Comparison of ENCODE assay signal across 8 mouse cellular contexts in genomic region chr16:94312663-94313228, GRCm38 (mm10). TPM values are rescaled to one million over a fixed set of nuclear protein-coding genes. Genes with fewer than 3 reads are reported as not detected.
DNase-seq lines count a peak whose midpoint lies in the region; ATAC-seq and TF ChIP-seq lines count a peak whose summit lies in the region.

No protein-coding gene starts in this region.

- no peaks in the 10 kb centered on the region for H3K27me3 ChIP-seq in C2C12 (ENCODE audit: control insufficient read depth, insufficient read depth, insufficient read length)
- H3K27me3 ChIP-seq in heart, embryonic 11.5 days (ENCODE audit: control insufficient read depth, insufficient read depth, low read length), result no peaks in the 10 kb centered on the region
- no peaks in the 10 kb centered on the region for H3K27me3 ChIP-seq in kidney, embryonic 16.5 days (ENCODE audit: insufficient read depth, low read length)
- H3K27me3 ChIP-seq in liver, adult 2 months (ENCODE audit: control insufficient read depth, insufficient read depth, low read length), result no peaks in the 10 kb centered on the region
- no peaks in the 10 kb centered on the region for H3K27me3 ChIP-seq in myocyte (ENCODE audit: control insufficient read depth, insufficient read depth, insufficient read length)

- TF ChIP-seq CTCF in C2C12 (IDR thresholded peaks at IDR 0.05; ENCODE audit: control insufficient read depth, insufficient read depth, insufficient read length), result no peak
- TF ChIP-seq CTCF in liver, adult 2 months (IDR thresholded peaks at IDR 0.05; ENCODE audit: low read depth, low read length), result 0 out of 2 replicates have a peak, but pooled peaks have one; percentile 22

- H3K79me3 ChIP-seq in C2C12 (ENCODE audit: low read depth), result no peaks in the 10 kb centered on the region

- peak overlapping the region; percentile 48 for H3K4me3 ChIP-seq in C2C12 (ENCODE audit: insufficient read depth, poor library complexity, severe bottlenecking)
- peak overlapping the region; percentile 65 for H3K4me3 ChIP-seq in heart, embryonic 11.5 days (ENCODE audit: low read depth, low read length)
- H3K4me3 ChIP-seq in kidney, embryonic 16.5 days (ENCODE audit: low read length), result peak overlapping the region; percentile 66
- peak overlapping the region; percentile 68 for H3K4me3 ChIP-seq in liver, adult 2 months (ENCODE audit: insufficient read depth, low read depth, low read length)
- peak overlapping the region; percentile 30 for H3K4me3 ChIP-seq in myocyte

- H3ac ChIP-seq in C2C12 (ENCODE audit: control insufficient read depth, insufficient read length, low read depth) (peak overlapping the region; percentile 25), myocyte (ENCODE audit: control insufficient read depth, insufficient read length) (peak overlapping the region; percentile 81)

- ATAC-seq in erythroblast, adult 5-6 weeks (replicated peaks; ENCODE audit: low FRiP score, poor library complexity, severe bottlenecking), result peak; percentile 88
- peak; percentile 79 for ATAC-seq in heart, embryonic 11.5 days (replicated peaks; ENCODE audit: insufficient number of reproducible peaks, low FRiP score, low TSS enrichment)
- ATAC-seq in kidney, embryonic 16.5 days (ENCODE audit: low FRiP score, low TSS enrichment), result peak; percentile 90

- no peaks in the 10 kb centered on the region for H3K79me2 ChIP-seq in C2C12 (ENCODE audit: control insufficient read depth, insufficient read depth)
- H3K79me2 ChIP-seq in liver, adult 2 months (ENCODE audit: control insufficient read depth, insufficient read depth, low read length), result peaks cover 3% of the 10 kb centered on the region; the same call in 1 of the 2 replicates
- H3K79me2 ChIP-seq in myocyte (ENCODE audit: control insufficient read depth, insufficient read depth), result no peaks in the 10 kb centered on the region

- peak overlapping the region; percentile 82 for H3K9ac ChIP-seq in heart, embryonic 11.5 days (ENCODE audit: low read depth, low read length)
- peak overlapping the region; percentile 89 for H3K9ac ChIP-seq in kidney, embryonic 16.5 days (replicated peaks; ENCODE audit: low read length)
- peak overlapping the region; percentile 72 for H3K9ac ChIP-seq in liver, adult 2 months (ENCODE audit: low read depth, low read length)

- H3K36me3 ChIP-seq in C2C12 (ENCODE audit: control insufficient read depth, insufficient read depth) (no peaks in the 10 kb centered on the region), myocyte (ENCODE audit: control insufficient read depth, insufficient read depth) (no peaks in the 10 kb centered on the region)
- no peaks in the 10 kb centered on the region for H3K36me3 ChIP-seq in heart, embryonic 11.5 days (ENCODE audit: control insufficient read depth, insufficient read depth, low read length)
- H3K36me3 ChIP-seq in kidney, embryonic 16.5 days (ENCODE audit: insufficient read depth, low read length), result no peaks in the 10 kb centered on the region
- H3K36me3 ChIP-seq in liver, adult 2 months (ENCODE audit: control insufficient read depth, insufficient read depth, low read length), result no peaks in the 10 kb centered on the region

- peak overlapping the region; percentile 88 for H3K4me2 ChIP-seq in heart, embryonic 11.5 days
- H3K4me2 ChIP-seq in kidney, embryonic 16.5 days (replicated peaks; ENCODE audit: low read depth, low read length), result peak overlapping the region; percentile 82
- H3K4me2 ChIP-seq in myocyte (ENCODE audit: low read depth), result peak overlapping the region; percentile 68

- H3K9me3 ChIP-seq in heart, embryonic 11.5 days (replicated peaks; ENCODE audit: control insufficient read depth, low read length), result no peaks in the 10 kb centered on the region
- no peaks in the 10 kb centered on the region for H3K9me3 ChIP-seq in kidney, embryonic 16.5 days (ENCODE audit: low read length)

- DNase-seq in brain, adult 2 months (ENCODE audit: low read depth, low spot score), result peak; percentile 99
- DNase-seq in liver, adult 2 months (ENCODE audit: extremely low read depth, low read depth, low spot score), result peak; percentile 79
- DNase-seq in spleen, postnatal 4 days (ENCODE audit: low spot score in 2 of 2), result peak; percentile 67 to 80

- H3K4me1 ChIP-seq in heart, embryonic 11.5 days (ENCODE audit: control insufficient read depth, insufficient read depth, low read length), result peaks cover 7% of the 10 kb centered on the region; the same call in 1 of the 2 replicates
- H3K4me1 ChIP-seq in kidney, embryonic 16.5 days (ENCODE audit: insufficient read depth, low read length), result peaks cover 10% of the 10 kb centered on the region; the same call in 1 of the 2 replicates
- H3K4me1 ChIP-seq in liver, adult 2 months (ENCODE audit: control insufficient read depth, insufficient read depth, low read length), result peaks cover 12% of the 10 kb centered on the region

- peak overlapping the region; percentile 94 for H3K27ac ChIP-seq in heart, embryonic 11.5 days (ENCODE audit: low read depth, low read length)
- peak overlapping the region; percentile 100 for H3K27ac ChIP-seq in kidney, embryonic 16.5 days (ENCODE audit: low read length)
- H3K27ac ChIP-seq in liver, adult 2 months (replicated peaks; ENCODE audit: insufficient read depth, low read depth, low read length), result peak overlapping the region; percentile 90

- under 1% methylated on average over 20 of the region's 20 CpGs for WGBS in heart, embryonic 11.5 days (ENCODE audit: insufficient replicate concordance)
- whole genome bisulfite sequencing in kidney, embryonic 16.5 days, result under 1% methylated on average over 20 of the region's 20 CpGs
- WGBS in liver, adult 2 months, result under 1% methylated on average over 20 of the region's 20 CpGs

- TF ChIP-seq POLR2A in liver, adult 2 months (IDR thresholded peaks at IDR 0.05; ENCODE audit: extremely low read depth, insufficient read depth, low read length), result no peak
- TF ChIP-seq POLR2A in myocyte (IDR thresholded peaks at IDR 0.05; ENCODE audit: insufficient read length, low read depth), result peak; percentile 66

TF ChIP-seq in C2C12, 6 proteins besides CTCF, POLR2A, EP300 and RAD21:
- peak; percentile 35 for TF ChIP-seq USF1 (IDR thresholded peaks at IDR 0.05; ENCODE audit: low read depth)
- TF ChIP-seq MYOG (IDR thresholded peaks at IDR 0.05; ENCODE audit: control insufficient read depth, extremely low read depth, insufficient read length), result no peak

TF ChIP-seq in myocyte, 11 proteins besides CTCF, POLR2A, EP300 and RAD21:
- TF ChIP-seq MAX (IDR thresholded peaks at IDR 0.05; ENCODE audit: low read depth), result no peak
- peak; percentile 89 for TF ChIP-seq POLR2AphosphoS2 (IDR thresholded peaks at IDR 0.05; ENCODE audit: insufficient read length, low read depth)

RNA-seq across cellular contexts. Expression of gene Hlcs, which starts 0.6 kb away (rescaled TPM):
- polyA plus RNA-seq in C2C12 (2012; fragmentation: generic; extraction: Trizol) (1.7 TPM), myocyte (2012; fragmentation: generic; extraction: Trizol) (3.2 TPM)
- total RNA-seq in erythroblast, adult 5-6 weeks (2015; ENCODE audit: low replicate concordance), result 0.96 and 2.1 TPM in 2 replicates
- 0.94 and 2.6 TPM in 2 replicates for total RNA-seq in erythroblast, adult 5-6 weeks (2017; ENCODE audit: low replicate concordance)
- polyA plus RNA-seq in heart, embryonic 11.5 days (2014; fragmentation: Nextera tagmentation; extraction: Ambion mirVana), result 7.7 and 8.5 TPM in 2 replicates
- polyA plus RNA-seq in kidney, embryonic 16.5 days (2015; fragmentation: Nextera tagmentation; extraction: Ambion mirVana), result 8.9 and 10.5 TPM in 2 replicates
- 6.0 and 6.4 TPM in 2 replicates for total RNA-seq in liver, adult 2 months (2014; rRNA removed)
- polyA plus RNA-seq in liver, adult 2 months (2012; rRNA removed), result 6.4 and 7.2 TPM in 2 replicates

RNA-seq across cellular contexts. Expression of gene Ripply3, which starts 15.5 kb away (rescaled TPM):
- polyA plus RNA-seq in C2C12 (2012; fragmentation: generic; extraction: Trizol), result 0.22 TPM
- not detected in 2 replicates for total RNA-seq in erythroblast, adult 5-6 weeks (2015; ENCODE audit: low replicate concordance)
- not detected in 2 replicates for total RNA-seq in erythroblast, adult 5-6 weeks (2017; ENCODE audit: low replicate concordance)
- 4.9 and 6.0 TPM in 2 replicates for polyA plus RNA-seq in heart, embryonic 11.5 days (2014; fragmentation: Nextera tagmentation; extraction: Ambion mirVana)
- 14.2 and 17.4 TPM in 2 replicates for polyA plus RNA-seq in kidney, embryonic 16.5 days (2015; fragmentation: Nextera tagmentation; extraction: Ambion mirVana)
- 0.74 and 1.6 TPM in 2 replicates for total RNA-seq in liver, adult 2 months (2014; rRNA removed)
- 0.99 and 1.1 TPM in 2 replicates for polyA plus RNA-seq in liver, adult 2 months (2012; rRNA removed)
- polyA plus RNA-seq in myocyte (2012; fragmentation: generic; extraction: Trizol), result 0.08 TPM

RNA-seq across cellular contexts. Expression of gene Ttc3, which starts 57.7 kb away (rescaled TPM):
- polyA plus RNA-seq in C2C12 (2012; fragmentation: generic; extraction: Trizol), result 16.2 TPM
- 11.9 and 13.6 TPM in 2 replicates for total RNA-seq in erythroblast, adult 5-6 weeks (2015; ENCODE audit: low replicate concordance)
- total RNA-seq in erythroblast, adult 5-6 weeks (2017; ENCODE audit: low replicate concordance), result 12.4 and 16.7 TPM in 2 replicates
- polyA plus RNA-seq in heart, embryonic 11.5 days (2014; fragmentation: Nextera tagmentation; extraction: Ambion mirVana), result 204 and 213 TPM in 2 replicates
- 201 and 230 TPM in 2 replicates for polyA plus RNA-seq in kidney, embryonic 16.5 days (2015; fragmentation: Nextera tagmentation; extraction: Ambion mirVana)
- 26.7 and 28.6 TPM in 2 replicates for total RNA-seq in liver, adult 2 months (2014; rRNA removed)
- 6.8 and 9.3 TPM in 2 replicates for polyA plus RNA-seq in liver, adult 2 months (2012; rRNA removed)
- 25.0 TPM for polyA plus RNA-seq in myocyte (2012; fragmentation: generic; extraction: Trizol)

RNA-seq across cellular contexts. Expression of gene Pigp, which starts 58.9 kb away (rescaled TPM):
- polyA plus RNA-seq in C2C12 (2012; fragmentation: generic; extraction: Trizol) (32.9 TPM), myocyte (2012; fragmentation: generic; extraction: Trizol) (63.2 TPM)
- 11.1 and 14.2 TPM in 2 replicates for total RNA-seq in erythroblast, adult 5-6 weeks (2015; ENCODE audit: low replicate concordance)
- 5.0 TPM in 1 of 2 replicates, not detected in the other for total RNA-seq in erythroblast, adult 5-6 weeks (2017; ENCODE audit: low replicate concordance)
- polyA plus RNA-seq in heart, embryonic 11.5 days (2014; fragmentation: Nextera tagmentation; extraction: Ambion mirVana), result 82.4 and 86.1 TPM in 2 replicates
- 115 and 120 TPM in 2 replicates for polyA plus RNA-seq in kidney, embryonic 16.5 days (2015; fragmentation: Nextera tagmentation; extraction: Ambion mirVana)
- 34.0 and 41.2 TPM in 2 replicates for total RNA-seq in liver, adult 2 months (2014; rRNA removed)
- polyA plus RNA-seq in liver, adult 2 months (2012; rRNA removed), result 7.6 and 13.1 TPM in 2 replicates

Comparison
In these comparisons a context has a peak if more than half of its experiments do, and no peak if none do; other contexts are left out.
1. Peak in every context shown above with its lines: DNase-seq, ATAC-seq, H3K4me3 ChIP-seq and H3K27ac ChIP-seq.